Mouse (Mus musculus): ENCODE measurements around the gene Exoc3l4.

- TF ChIP-seq GATA1 (IDR thresholded peaks at IDR 0.05; ENCODE audit: low read length) = no peak
- TF ChIP-seq TAL1 (IDR thresholded peaks at IDR 0.05; ENCODE audit: low read length) = no peak
Measured at GRCm38 (mm10) chr12:111432751-111433331, 16.0 kb downstream of the Exoc3l4 start.

Measured in erythroblast, embryonic 14.5 days (primary cell).